Mouse (Mus musculus) C2C12 (cell line): ENCODE measurements around the gene Fam222a.

Source experiments
- CTCF ChIP-seq: IDR thresholded peaks from one replicate; pipeline ENCODE4 v1.5.1; 2011; ENCODE audit not compliant: control insufficient read depth, insufficient read depth, insufficient read length
- MAX ChIP-seq: IDR thresholded peaks from one replicate; pipeline ENCODE4 v1.6.1; 2011; ENCODE audit warnings: mild to moderate bottlenecking, control low read depth
- USF1 ChIP-seq: IDR thresholded peaks from one replicate; pipeline ENCODE4 v1.6.1; 2011; ENCODE audit warnings: low read depth, mild to moderate bottlenecking, control low read depth, moderate library complexity

GRCm38 (mm10) chr5:114560533-114560936, 7.3 kb upstream of the Fam222a start:
- TF ChIP-seq CTCF: no peak
- TF ChIP-seq MAX: no peak
- TF ChIP-seq USF1: no peak
